In the genomic region with DNA sequence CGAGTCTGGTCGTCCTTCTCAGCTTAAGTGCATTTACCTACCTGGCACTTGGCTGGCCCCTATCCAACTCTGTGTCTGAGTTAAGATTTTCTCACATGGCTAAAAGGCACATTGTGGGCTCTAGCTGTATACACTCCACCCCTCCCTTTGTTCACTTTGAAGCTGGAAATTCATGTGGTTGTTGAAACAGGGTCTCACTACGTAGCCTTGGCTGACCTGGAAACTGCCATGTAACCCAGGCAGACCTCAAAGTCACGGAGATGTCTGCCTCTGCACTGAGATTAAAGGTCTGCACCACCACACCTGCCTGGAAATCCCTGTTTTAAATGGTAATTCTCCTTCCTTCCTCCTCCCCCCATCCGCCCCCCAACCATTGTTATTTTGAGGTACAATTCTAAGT, we compare ENCODE assay signal across 26 mouse cellular contexts. TPM values are rescaled to one million over a fixed set of nuclear protein-coding genes. Genes with fewer than 3 reads are reported as not detected.
"Had no signal": no experiment of that assay in that cellular context is flagged by ENCODE, and none has a peak within 500 bp of the region (broad histone marks: within the 10 kb centered on the region; RNA-seq: fewer than 3 reads in every experiment).

No protein-coding gene starts in this region.

- H3K4me2 ChIP-seq: limb, embryonic 12.5 days; limb, embryonic 15.5 days; liver, embryonic 11.5 days; neural tube, embryonic 12.5 days; neural tube, embryonic 15.5 days; stomach, embryonic 15.5 days had no signal

- H3K4me1 ChIP-seq: neural tube, embryonic 12.5 days; stomach, embryonic 15.5 days had no signal

- H3K9ac ChIP-seq: limb, embryonic 12.5 days; limb, embryonic 15.5 days; liver, embryonic 14.5 days; liver, postnatal 0 days; neural tube, embryonic 12.5 days; neural tube, embryonic 15.5 days; stomach, embryonic 15.5 days had no signal

- H3K27ac ChIP-seq: limb, embryonic 12.5 days; limb, embryonic 15.5 days; liver, embryonic 14.5 days; neural tube, embryonic 12.5 days; neural tube, embryonic 15.5 days; stomach, embryonic 15.5 days had no signal

- H3K36me3 ChIP-seq: limb, embryonic 12.5 days; limb, embryonic 15.5 days; midbrain, embryonic 10.5 days; neural tube, embryonic 12.5 days; neural tube, embryonic 15.5 days; stomach, embryonic 15.5 days had no signal

- DNase-seq: kidney, adult 18-20 months; kidney, adult 9 months; kidney, postnatal 14 days; kidney, postnatal 4 days; left cerebral cortex, postnatal 4 days; liver, postnatal 0 days; midbrain, embryonic 14.5 days; retina, postnatal 1 day; right cerebral cortex, postnatal 25 days; spleen, adult 18-20 months had no signal

- ATAC-seq: inflammation-experienced regulatory T-cells, adult 6 months; intestine, embryonic 16.5 days; liver, postnatal 0 days; lung, postnatal 0 days had no signal

- H3K4me3 ChIP-seq: limb, embryonic 12.5 days; limb, embryonic 15.5 days; midbrain, embryonic 10.5 days; neural tube, embryonic 12.5 days; neural tube, embryonic 15.5 days; stomach, embryonic 15.5 days had no signal

- H3K27me3 ChIP-seq: limb, embryonic 15.5 days; neural tube, embryonic 15.5 days; stomach, embryonic 15.5 days had no signal

- H3K9me3 ChIP-seq: limb, embryonic 12.5 days; limb, embryonic 15.5 days; neural tube, embryonic 12.5 days; neural tube, embryonic 15.5 days; stomach, embryonic 15.5 days had no signal

RNA-seq across cellular contexts. Expression of a gene that starts 23.5 kb away (rescaled TPM):
- total RNA-seq: layer of hippocampus, adult 18-20 months; layer of hippocampus, postnatal 14 days; left cerebral cortex, adult 8-10 months; left cerebral cortex, postnatal 14 days; left cerebral cortex, postnatal 4 days had no signal
- polyA plus RNA-seq: inflammation-experienced regulatory T-cells, adult 6 months; intestine, embryonic 16.5 days; kidney, embryonic 16.5 days; limb, embryonic 12.5 days; limb, embryonic 15.5 days; liver, embryonic 11.5 days; liver, embryonic 14.5 days; liver, postnatal 0 days; midbrain, embryonic 10.5 days; midbrain, embryonic 14.5 days; neural tube, embryonic 12.5 days; neural tube, embryonic 15.5 days; stomach, embryonic 15.5 days had no signal
